Mouse (Mus musculus): ENCODE data around the gene Gpr89.

The Gpr89 gene

DNA sequence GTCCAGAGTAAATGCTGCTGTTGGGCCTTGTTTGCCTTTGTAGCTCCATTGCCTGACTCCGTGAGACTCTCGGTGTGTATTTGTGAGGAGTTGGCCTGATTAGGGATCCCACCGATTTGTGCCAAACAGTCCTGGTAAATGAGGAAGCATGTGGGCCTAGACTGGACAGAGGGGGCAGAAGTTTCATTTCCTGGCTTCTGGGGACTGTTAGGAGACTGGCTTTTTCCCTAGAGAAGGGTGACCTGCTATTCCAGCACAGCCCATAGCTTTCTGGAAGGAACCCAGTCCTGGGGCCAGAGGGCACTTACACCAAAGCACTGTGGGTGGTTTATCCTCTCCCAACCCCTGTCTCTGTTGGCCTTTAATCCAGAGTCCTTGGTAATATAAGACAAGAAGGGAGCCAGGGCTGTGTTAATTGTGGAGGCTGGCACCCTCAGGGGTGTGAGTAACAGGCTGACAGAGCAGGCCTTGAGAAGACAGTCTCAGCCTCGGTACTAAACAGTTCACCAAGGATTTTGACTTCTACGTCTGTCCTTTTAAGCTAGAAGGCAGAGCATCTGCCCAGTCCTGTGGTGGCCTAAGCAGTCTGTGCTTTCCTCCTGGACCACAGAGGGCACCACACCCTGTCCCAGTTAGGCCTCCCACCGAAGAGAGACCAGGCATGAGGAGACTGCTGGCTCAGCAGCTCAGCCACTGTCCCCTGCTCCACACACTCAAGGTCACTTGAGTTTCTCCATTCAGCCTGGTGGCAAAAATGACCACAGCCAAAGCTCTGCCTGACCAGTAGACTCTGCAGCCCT lies 84.8 kb downstream of the Gpr89 start:
- DNase-seq = no peak
